Mouse (Mus musculus): ENCODE measurements around the gene Far1. TPM values are rescaled to one million over a fixed set of nuclear protein-coding genes. Genes with fewer than 3 reads are reported as not detected.

Far1 gene
- 39.7 and 44.2 TPM in 2 replicates for polyA plus RNA-seq (2015; fragmentation: Nextera tagmentation; extraction: Ambion mirVana)

GRCm38 (mm10) chr7:113513286-113513962, at the start of gene Far1:
TSS of gene Far1 (plus strand) at chr7:113513834.

Other genes with a start within 250 kb of the Far1 start
- 10.6 and 13.9 TPM in 2 replicates for gene Btbd10, start 144.4 kb upstream of the Far1 start, polyA plus RNA-seq (2015; fragmentation: Nextera tagmentation; extraction: Ambion mirVana)
- gene Pth, start 125.3 kb upstream of the Far1 start, polyA plus RNA-seq (2015; fragmentation: Nextera tagmentation; extraction: Ambion mirVana), result not detected in 2 replicates